Mouse (Mus musculus): Measurements from ENCODE around the gene Gm10720.
"Not testable (repeated sequence)": the region's sequence is repeated elsewhere in the genome, so short reads cannot be mapped to it uniquely, and the experiment has no call there.

Gene Gm10720

GRCm38 (mm10) chr9:3034299-3034698 lies 18.8 kb downstream of the Gm10720 start, which contains the start of gene Gm17535:
Gene Gm17535 (plus strand): TSS chr9:3034599.
- not testable (repeated sequence) for H3K9me3 ChIP-seq (ENCODE audit: low read length); H3K4me1 ChIP-seq (replicated peaks; ENCODE audit: low read depth, low read length); H3K36me3 ChIP-seq (ENCODE audit: insufficient read depth, low read length); H3K27me3 ChIP-seq (ENCODE audit: insufficient read depth, low read length); H3K4me3 ChIP-seq (replicated peaks; ENCODE audit: low read length)

- not testable (repeated sequence) for H3K4me1 ChIP-seq (replicated peaks; ENCODE audit: low read depth, low read length); H3K36me3 ChIP-seq (ENCODE audit: insufficient read depth, low read length); H3K4me3 ChIP-seq (replicated peaks; ENCODE audit: low read length); H3K9me3 ChIP-seq (ENCODE audit: low read length); H3K27me3 ChIP-seq (ENCODE audit: insufficient read depth, low read length)
These were observed 21.1 kb downstream of the Gm10720 start, which contains the start of gene Gm10715 for GRCm38 (mm10) chr9:3036577-3036976. Gene Gm10715 (plus strand): TSS chr9:3036877.

GRCm38 (mm10) chr9:3038161-3038560 lies 22.7 kb downstream of the Gm10720 start:
- H3K4me1 ChIP-seq (replicated peaks; ENCODE audit: low read depth, low read length); H3K27me3 ChIP-seq (ENCODE audit: insufficient read depth, low read length); H3K4me3 ChIP-seq (replicated peaks; ENCODE audit: low read length); H3K9me3 ChIP-seq (ENCODE audit: low read length); H3K36me3 ChIP-seq (ENCODE audit: insufficient read depth, low read length): not testable (repeated sequence)
